Mouse (Mus musculus) right cerebral cortex, adult 2 months (tissue): ENCODE measurements at regions not wholly inside any gene's neighbourhood (a gene's known extent, or its start where the extent isn't known, plus 50 kb on each side); places are given as distances from the start of the nearest gene placed in this dataset.
"Not testable (repeated sequence)": the region's sequence is repeated elsewhere in the genome, so short reads cannot be mapped to it uniquely, and the experiment has no call there.

ENCODE experiments used
- DNase-seq, 2 experiments: peaks; one replicate each; pipeline ENCODE4 v3.0.0; 2021 to 2022; ENCODE audit warnings: low spot score in 2 of 2

GRCm38 (mm10) chr9:41914611-41915010 lies 209.5 kb downstream of the Sorl1 start:
- DNase-seq, result no peak

- no peak for DNase-seq
These were observed 210.2 kb downstream of the Sorl1 start for GRCm38 (mm10) chr9:41913911-41914310.

GRCm38 (mm10) chr9:41912482-41912881 lies 211.6 kb downstream of the Sorl1 start:
- no peak for DNase-seq

- DNase-seq, result no peak
These were observed 223.5 kb downstream of the Sorl1 start for GRCm38 (mm10) chr9:41900606-41900974.

- DNase-seq, result no peak
These were observed 224.1 kb downstream of the Sorl1 start for GRCm38 (mm10) chr9:41899766-41900605.

- no peak for DNase-seq
These were observed 229.0 kb downstream of the Sorl1 start for GRCm38 (mm10) chr9:41895106-41895505.

GRCm38 (mm10) chr9:41892841-41893240 lies 231.3 kb downstream of the Sorl1 start:
- no peak for DNase-seq

- DNase-seq, result no peak
These were observed 232.9 kb downstream of the Sorl1 start for GRCm38 (mm10) chr9:41891206-41891605.

- DNase-seq, result peak; percentile 67 to 73
These were observed 233.6 kb downstream of the Sorl1 start for GRCm38 (mm10) chr9:41890273-41891141.

- peak in 1 of 2 experiments; percentile 6 for DNase-seq
These were observed 234.4 kb downstream of the Sorl1 start for GRCm38 (mm10) chr9:41889568-41890272.

GRCm38 (mm10) chr9:41888616-41889150 lies 235.4 kb downstream of the Sorl1 start:
- DNase-seq, result no peak

- not testable (repeated sequence) for DNase-seq
These were observed 237.6 kb downstream of the Sorl1 start for GRCm38 (mm10) chr9:41886456-41886855.

GRCm38 (mm10) chr9:41880457-41880856 lies 243.6 kb downstream of the Sorl1 start:
- DNase-seq, result no peak

- no peak for DNase-seq
These were observed 245.0 kb downstream of the Sorl1 start for GRCm38 (mm10) chr9:41879080-41879479.

- DNase-seq, result no peak
These were observed 263.0 kb downstream of the Sorl1 start for GRCm38 (mm10) chr9:41861136-41861535.

GRCm38 (mm10) chr9:41860681-41861080 lies 263.4 kb downstream of the Sorl1 start:
- peak; percentile 58 to 60 for DNase-seq

GRCm38 (mm10) chr9:41859780-41860179 lies 264.3 kb downstream of the Sorl1 start:
- peak in 1 of 2 experiments; percentile 8 for DNase-seq

GRCm38 (mm10) chr9:41852099-41852498 lies 272.0 kb downstream of the Sorl1 start:
- DNase-seq, result no peak

- no peak for DNase-seq
These were observed 274.3 kb downstream of the Sorl1 start for GRCm38 (mm10) chr9:41849628-41850326.

- DNase-seq, result no peak
These were observed 279.5 kb downstream of the Sorl1 start for GRCm38 (mm10) chr9:41844616-41845015.
